Comparison of ENCODE assay signal across 24 mouse cellular contexts in the genomic region with DNA sequence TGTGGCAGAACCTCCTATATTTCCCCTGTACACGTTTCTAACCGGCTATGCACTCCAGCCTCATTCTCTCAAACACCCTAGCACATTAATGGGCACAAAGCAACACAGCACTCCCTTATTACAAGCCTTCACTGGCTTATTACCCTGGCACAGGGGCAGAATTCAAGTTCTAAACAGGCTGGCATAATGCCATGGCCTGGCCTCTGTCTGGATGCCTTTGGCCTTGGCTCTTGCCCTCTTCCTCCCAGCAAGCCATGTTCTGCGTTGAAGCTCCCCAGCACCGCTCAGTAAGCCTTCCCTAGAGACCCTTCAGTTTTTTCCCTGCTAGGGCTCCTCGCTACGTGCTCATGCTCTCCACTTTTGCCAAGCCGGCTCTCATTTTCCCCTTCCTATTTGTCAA. TPM values are rescaled to one million over a fixed set of nuclear protein-coding genes. Genes with fewer than 3 reads are reported as not detected.
"Had no signal": no experiment of that assay in that cellular context is flagged by ENCODE, and none has a peak within 500 bp of the region (broad histone marks: within the 10 kb centered on the region; RNA-seq: fewer than 3 reads in every experiment).

No protein-coding gene starts in this region.

- DNase-seq: kidney, adult 9 months; layer of hippocampus, adult 9-11 months; liver; liver, postnatal 0 days; lung, embryonic 14.5 days; right cerebral cortex, postnatal 25 days; spleen, adult 18-20 months; thymus, postnatal 25 days had no signal

- H3K27ac ChIP-seq: layer of hippocampus, adult 2 months; limb, embryonic 10.5 days; limb, embryonic 13.5 days; liver, embryonic 14.5 days; macrophage; midbrain, embryonic 13.5 days; stomach, embryonic 15.5 days had no signal

- H3K4me2 ChIP-seq: limb, embryonic 13.5 days; lung, embryonic 14.5 days; midbrain, embryonic 13.5 days; stomach, embryonic 15.5 days had no signal

- H3K4me1 ChIP-seq: limb, embryonic 10.5 days; limb, embryonic 13.5 days; midbrain, embryonic 13.5 days; stomach, embryonic 15.5 days had no signal

- H3K27me3 ChIP-seq: limb, embryonic 13.5 days; midbrain, embryonic 13.5 days; stomach, embryonic 15.5 days had no signal

- H3K4me3 ChIP-seq: layer of hippocampus, adult 2 months; limb, embryonic 10.5 days; limb, embryonic 13.5 days; midbrain, embryonic 13.5 days; stomach, embryonic 15.5 days had no signal

- ATAC-seq: intestine, embryonic 16.5 days; liver, postnatal 0 days; lung, postnatal 0 days; midbrain, embryonic 13.5 days had no signal

- H3K9me3 ChIP-seq: limb, embryonic 10.5 days; midbrain, embryonic 13.5 days; stomach, embryonic 15.5 days had no signal

- H3K9ac ChIP-seq: limb, embryonic 13.5 days; liver, embryonic 14.5 days; liver, postnatal 0 days; lung, embryonic 14.5 days; midbrain, embryonic 13.5 days; stomach, embryonic 15.5 days had no signal

RNA-seq across cellular contexts. Expression of a gene that starts 30.6 kb away (rescaled TPM):
- total RNA-seq: layer of hippocampus, adult 2 months; layer of hippocampus, postnatal 25 days; left cerebral cortex, adult 18-20 months; left cerebral cortex, postnatal 25 days; megakaryocyte, adult 5-6 weeks; midbrain, postnatal 0 days had no signal
- polyA plus RNA-seq: limb, embryonic 10.5 days; liver, embryonic 14.5 days; lung, embryonic 14.5 days; macrophage; midbrain, embryonic 13.5 days; neural tube, embryonic 11.5 days; neural tube, embryonic 14.5 days had no signal
